Mouse (Mus musculus) heart, postnatal 0 days (tissue): Measurements from ENCODE around the gene P4ha1. TPM values are rescaled to one million over a fixed set of nuclear protein-coding genes. Genes with fewer than 3 reads are reported as not detected.

Experiments used
- ATAC-seq: fragments of 200-750 bp; cut with Nextera tagmentation; 2 replicates; pipeline ENCODE4 v1.8.0; 2017; ENCODE audit warnings: low read depth, moderate number of reproducible peaks, moderate library complexity; ENCODE audit not compliant: insufficient read depth
- DNase-seq: peaks from one replicate; pipeline ENCODE4 v3.0.0-alpha.2; 2016; ENCODE audit warnings: low spot score
- H3K27ac ChIP-seq: fragments of 300-500 bp; sonication (generic); 2 replicates; pipeline ENCODE4 v1.5.1; 2014; ENCODE audit warnings: low read depth, mild to moderate bottlenecking
- H3K27me3 ChIP-seq: fragments of 300-500 bp; sonication (generic); 2 replicates; pipeline ENCODE4 v1.6.1; 2014; ENCODE audit warnings: low read length, mixed read lengths; ENCODE audit not compliant: control insufficient read depth, insufficient read depth
- H3K36me3 ChIP-seq: fragments of 300-500 bp; sonication (generic); replicated peaks from 2 replicates; pipeline ENCODE4 v1.6.1; 2014; ENCODE audit warnings: low read length, mixed read lengths; ENCODE audit not compliant: control insufficient read depth, insufficient read depth
- H3K4me1 ChIP-seq: fragments of 300-500 bp; sonication (generic); 2 replicates; pipeline ENCODE4 v1.6.1; 2014; ENCODE audit warnings: antibody characterized with exemption; ENCODE audit not compliant: control insufficient read depth, insufficient read depth
- H3K4me2 ChIP-seq: fragments of 300-500 bp; sonication (generic); 2 replicates; pipeline ENCODE4 v1.6.1; 2014; ENCODE audit warnings: low read depth, mild to moderate bottlenecking, low read length, moderate library complexity
- H3K4me3 ChIP-seq: fragments of 300-500 bp; sonication (generic); 2 replicates; pipeline ENCODE4 v1.5.1; 2014; ENCODE audit warnings: low read depth, low read length
- H3K9ac ChIP-seq: fragments of 300-500 bp; sonication (generic); replicated peaks from 2 replicates; pipeline ENCODE4 v1.6.1; 2014; ENCODE audit warnings: low read depth, low read length, mixed read lengths
- H3K9me3 ChIP-seq: fragments of 300-500 bp; sonication (generic); replicated peaks from 2 replicates; pipeline ENCODE4 v1.6.1; 2016; ENCODE audit warnings: low read length; ENCODE audit not compliant: control insufficient read depth
- CTCF ChIP-seq: IDR thresholded peaks from 2 replicates; pipeline ENCODE4 v1.5.1; 2016; ENCODE audit warnings: antibody characterized with exemption, control low read depth, low read depth
- EP300 ChIP-seq: IDR thresholded peaks from 2 replicates; pipeline ENCODE4 v1.6.1; 2016; ENCODE audit warnings: antibody characterized with exemption, low read depth
- WGBS: fragments of 180-500 bp; shearing (Covaris S2); extraction: QIAGEN DNeasy Blood & Tissue Kit; methylation state at CpG from one replicate; pipeline ENCODE4 v1.1.7; 2014; 5-methylcytosine and 5-hydroxymethylcytosine counted together
- polyA plus RNA-seq: library from polyadenylated mRNA; unstranded; fragments of >200 nt; fragmentation: Nextera tagmentation; extraction: Ambion mirVana; gene quantifications from 2 replicates; pipeline ENCODE4 v1.2.1, GENCODE M21; 2015
- total RNA-seq: library from RNA; depleted of rRNA; stranded (reverse); fragments of >200 nt; gene quantifications from 2 replicates; pipeline ENCODE4 v1.2.3, GENCODE M21; 2014; ENCODE audit warnings: low replicate concordance

Gene P4ha1
- total and polyA plus RNA-seq, 2 experiments from 2014 or later, result 13.8 to 28.4 TPM

DNA sequence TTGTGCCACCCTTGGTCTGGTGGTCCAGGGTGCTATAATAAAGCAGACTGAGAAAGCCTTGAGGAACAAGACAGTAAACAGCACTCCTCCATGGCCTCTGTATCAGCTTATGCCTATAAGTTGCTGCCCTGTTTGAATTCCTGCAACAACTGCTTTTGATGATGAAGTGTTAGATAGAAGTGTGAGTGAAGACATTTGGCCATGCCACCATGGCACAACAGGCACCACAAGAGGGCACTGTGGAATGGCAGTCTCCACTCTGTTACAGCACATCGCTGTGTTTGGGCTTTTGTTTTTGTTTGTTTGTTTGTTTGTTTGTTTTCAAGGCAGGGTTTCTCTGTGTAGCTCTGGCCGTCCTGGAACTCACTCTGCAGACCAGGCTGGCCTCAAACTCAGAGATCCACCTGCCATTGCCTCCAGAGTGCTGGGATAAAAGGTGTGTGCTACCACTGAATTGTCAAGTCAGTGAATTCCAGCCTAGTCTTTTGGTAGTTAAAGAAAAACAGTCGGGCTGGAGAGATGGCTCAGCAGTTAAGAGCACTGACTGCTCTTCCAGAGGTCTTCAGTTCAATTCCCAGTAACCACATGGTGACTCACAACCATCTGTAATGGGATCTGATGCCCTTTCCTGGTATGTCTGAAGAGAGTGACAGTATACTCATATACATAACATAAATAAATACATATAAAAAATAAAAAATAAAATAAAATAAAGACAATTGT, 13.9 kb upstream of the P4ha1 start:
- H3K4me2 ChIP-seq, result no peak overlapping the region
- ATAC-seq (no peak), DNase-seq (no peak)
- no peak overlapping the region for H3K9ac ChIP-seq
- peaks cover 19% of the 10 kb centered on the region for H3K4me1 ChIP-seq
- H3K9me3 ChIP-seq, result no peaks in the 10 kb centered on the region
- no peaks in the 10 kb centered on the region for H3K27me3 ChIP-seq
- TF ChIP-seq CTCF (peak; percentile 73), EP300 (no peak)
- no peak overlapping the region for H3K4me3 ChIP-seq
- no peaks in the 10 kb centered on the region for H3K36me3 ChIP-seq
- no peak overlapping the region for H3K27ac ChIP-seq
- 52% methylated on average over 3 of the region's 3 CpGs for WGBS

DNA sequence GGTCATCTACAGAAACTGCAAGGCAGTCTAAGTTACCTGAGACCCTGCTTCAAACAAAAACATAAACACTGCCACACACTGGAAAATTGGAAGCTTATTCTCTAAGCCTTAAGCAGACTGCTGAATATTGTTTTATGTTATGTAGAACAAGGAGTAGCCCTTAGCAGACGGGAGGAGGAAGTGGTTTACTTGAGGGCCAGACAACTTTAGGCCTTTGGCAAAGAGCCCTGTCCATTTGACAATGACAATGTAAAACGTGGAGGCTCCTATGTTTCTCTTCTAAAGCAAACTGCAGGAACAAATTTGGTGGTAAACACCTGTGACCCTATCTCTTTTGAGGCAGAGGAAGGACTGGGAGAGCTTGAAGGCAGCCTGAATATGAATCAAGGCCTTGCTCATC, 13.0 kb upstream of the P4ha1 start:
- peak overlapping the region; percentile 33; the same call in 1 of the 2 replicates for H3K27ac ChIP-seq
- H3K4me2 ChIP-seq, result no peak overlapping the region
- no peak for ATAC-seq
- no peaks in the 10 kb centered on the region for H3K27me3 ChIP-seq
- no peaks in the 10 kb centered on the region for H3K9me3 ChIP-seq
- no peak overlapping the region for H3K9ac ChIP-seq
- peaks cover 19% of the 10 kb centered on the region for H3K4me1 ChIP-seq
- no peak overlapping the region for H3K4me3 ChIP-seq
- DNase-seq, result no peak
- 19% methylated on average over 2 of the region's 2 CpGs for WGBS
- no peaks in the 10 kb centered on the region for H3K36me3 ChIP-seq
- TF ChIP-seq EP300 (no peak), CTCF (no peak)

DNA sequence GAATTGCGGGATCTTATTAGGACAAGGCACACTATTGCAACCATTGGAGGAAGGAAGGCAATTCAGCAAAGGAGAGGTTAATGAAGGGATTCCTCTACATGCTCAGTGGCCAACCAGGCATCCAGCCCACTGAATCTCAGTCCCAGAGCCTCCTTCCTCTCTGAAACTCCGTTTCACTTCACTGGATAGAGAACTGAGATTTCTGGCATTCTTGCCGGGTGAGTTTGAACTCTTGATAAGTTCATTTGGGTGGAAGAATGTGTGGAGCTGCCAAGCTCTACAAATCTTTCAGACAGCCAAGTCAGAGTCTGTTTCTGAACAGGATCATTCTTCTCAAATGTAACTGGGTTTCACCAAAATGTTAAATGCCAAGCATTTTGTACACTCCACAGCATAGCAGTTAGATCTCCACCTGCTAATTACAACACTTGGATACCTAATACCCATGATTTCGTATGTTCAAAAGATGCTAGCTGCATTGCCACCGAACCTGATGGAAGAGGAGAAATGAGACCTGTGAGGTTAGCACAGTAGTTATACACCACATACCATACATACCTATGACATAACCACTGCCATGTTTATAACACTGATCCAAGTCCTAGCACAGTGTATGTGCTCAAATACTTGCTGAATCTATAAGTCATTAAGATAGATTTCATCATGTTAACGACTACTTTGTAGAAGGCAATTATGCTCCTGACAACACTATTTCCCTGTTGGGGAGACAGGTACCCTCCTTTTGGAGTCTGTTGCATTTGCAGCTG, 12.2 kb upstream of the P4ha1 start:
- Histone ChIP-seq H3K27ac (peak overlapping the region; percentile 33), H3K9me3 (no peaks in the 10 kb centered on the region), H3K4me2 (no peak overlapping the region), H3K4me1 (peaks cover 19% of the 10 kb centered on the region), H3K27me3 (no peaks in the 10 kb centered on the region), H3K4me3 (no peak overlapping the region), H3K9ac (no peak overlapping the region), H3K36me3 (no peaks in the 10 kb centered on the region)
- no peak for TF ChIP-seq EP300
- no peak for TF ChIP-seq CTCF
- 44% methylated on average over 6 of the region's 6 CpGs for WGBS
- ATAC-seq (peak; percentile 62; the same call in 1 of the 2 replicates), DNase-seq (peak; percentile 54)

DNA sequence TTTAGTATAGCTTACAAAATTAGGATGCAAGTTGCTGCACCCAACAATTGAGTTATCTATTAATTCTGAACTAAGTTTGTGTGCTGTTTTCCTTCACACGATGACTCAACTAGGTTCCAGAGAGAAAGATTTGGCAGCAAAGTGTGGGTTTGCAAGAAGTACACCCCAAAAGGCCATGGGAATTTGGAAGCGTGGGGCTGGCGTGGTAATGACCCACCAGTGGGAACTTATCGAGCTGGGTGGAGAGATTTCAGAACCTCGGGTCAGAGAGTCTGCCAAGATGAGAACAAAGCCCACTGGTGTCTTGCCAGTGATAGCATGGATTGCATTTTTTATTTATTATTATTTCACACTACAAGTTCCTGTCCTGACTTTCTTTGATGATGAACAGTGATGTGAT, 11.2 kb upstream of the P4ha1 start:
- ATAC-seq (no peak), DNase-seq (no peak)
- Histone ChIP-seq H3K27me3 (no peaks in the 10 kb centered on the region), H3K4me1 (peaks cover 19% of the 10 kb centered on the region), H3K9ac (no peak overlapping the region), H3K27ac (no peak overlapping the region), H3K4me2 (no peak overlapping the region), H3K36me3 (no peaks in the 10 kb centered on the region), H3K9me3 (no peaks in the 10 kb centered on the region), H3K4me3 (no peak overlapping the region)
- WGBS, result 66% methylated on average over 5 of the region's 5 CpGs
- TF ChIP-seq CTCF, result no peak
- no peak for TF ChIP-seq EP300

DNA sequence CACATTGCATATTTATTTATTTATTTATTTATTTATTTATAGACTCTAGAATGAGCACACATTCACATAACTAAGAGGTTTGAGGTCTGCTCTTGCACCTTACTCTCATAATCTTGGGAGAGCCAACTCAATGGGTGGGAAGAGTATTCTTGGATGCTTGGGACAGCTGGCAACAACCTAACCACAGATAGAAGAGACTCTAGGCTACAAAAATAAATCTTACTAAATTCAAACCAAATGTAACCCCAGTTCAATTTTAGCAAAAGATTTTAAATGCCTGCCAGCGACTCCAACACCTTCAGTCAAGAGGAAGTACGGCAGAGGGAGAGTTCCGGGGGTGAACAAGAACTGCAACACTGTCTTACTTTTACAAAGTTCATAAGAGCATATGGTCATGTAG, 2.0 kb upstream of the P4ha1 start:
- H3K9me3 ChIP-seq, result no peaks in the 10 kb centered on the region
- TF ChIP-seq EP300, result no peak
- no peak for TF ChIP-seq CTCF
- no peak overlapping the region for H3K9ac ChIP-seq
- no peaks in the 10 kb centered on the region for H3K27me3 ChIP-seq
- no peak overlapping the region for H3K4me3 ChIP-seq
- no peak overlapping the region for H3K4me2 ChIP-seq
- no peaks in the 10 kb centered on the region for H3K36me3 ChIP-seq
- no peak for ATAC-seq
- peaks cover 8% of the 10 kb centered on the region for H3K4me1 ChIP-seq
- 74% methylated on average over 3 of the region's 3 CpGs for WGBS
- no peak for DNase-seq
- H3K27ac ChIP-seq, result no peak overlapping the region
